Mouse (Mus musculus) myocyte (in vitro differentiated cells): ENCODE measurements around the gene Sbk1.

Experiments
- E2F4 ChIP-seq: IDR thresholded peaks from one replicate; pipeline ENCODE4 v1.6.1; 2011; ENCODE audit warnings: mild to moderate bottlenecking, control low read depth, moderate library complexity; ENCODE audit not compliant: insufficient read depth
- MAX ChIP-seq: IDR thresholded peaks from one replicate; pipeline ENCODE4 v1.6.1; 2011; ENCODE audit warnings: low read depth, mild to moderate bottlenecking, control low read depth
- POLR2A ChIP-seq: IDR thresholded peaks from one replicate; pipeline ENCODE4 v1.6.1; 2011; ENCODE audit warnings: low read depth, mild to moderate bottlenecking, control low read depth, moderate library complexity; ENCODE audit not compliant: insufficient read length
- USF1 ChIP-seq: IDR thresholded peaks from one replicate; pipeline ENCODE4 v1.6.1; 2011; ENCODE audit warnings: low read depth, mild to moderate bottlenecking, control low read depth, moderate library complexity

DNA sequence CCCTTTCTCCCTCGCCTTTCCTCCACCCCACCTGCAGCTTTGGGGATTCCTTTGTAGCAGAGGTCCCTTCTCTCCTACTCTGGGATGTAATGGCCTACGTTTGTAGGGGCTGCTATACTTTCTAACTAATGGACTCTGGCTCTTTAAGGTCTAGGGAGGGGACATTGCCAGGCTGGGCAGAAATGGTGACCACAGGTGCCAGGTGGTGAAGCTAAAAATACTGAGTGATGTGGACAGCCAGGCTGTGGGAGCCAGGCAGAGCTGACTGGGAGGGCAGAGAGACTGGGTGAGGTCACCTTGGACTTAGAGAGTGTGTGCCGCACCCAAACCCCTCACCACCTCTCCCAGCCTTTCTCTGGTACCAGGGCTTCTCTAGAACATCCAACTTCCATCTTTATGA, 20.7 kb upstream of the Sbk1 start:
- no peak for TF ChIP-seq POLR2A
- no peak for TF ChIP-seq MAX
- no peak for TF ChIP-seq USF1
- no peak for TF ChIP-seq E2F4
